Mouse (Mus musculus) hindbrain, embryonic 10.5 days (tissue): Measurements from ENCODE around the gene Rimbp2. TPM values are rescaled to one million over a fixed set of nuclear protein-coding genes. Genes with fewer than 3 reads are reported as not detected.

Source experiments
- DNase-seq: peaks from one replicate; pipeline ENCODE4 v3.0.0-alpha.2; 2017; ENCODE audit warnings: low spot score
- H3K27ac ChIP-seq: fragments of 300-500 bp; sonication (generic); 2 replicates; pipeline ENCODE4 v1.5.1; 2016; ENCODE audit warnings: mild to moderate bottlenecking, moderate library complexity
- H3K27me3 ChIP-seq: fragments of 300-500 bp; sonication (generic); 2 replicates; pipeline ENCODE4 v1.6.1; 2016; ENCODE audit warnings: mild to moderate bottlenecking; ENCODE audit not compliant: poor library complexity, insufficient read depth, severe bottlenecking
- H3K36me3 ChIP-seq: fragments of 300-500 bp; sonication (generic); 2 replicates; pipeline ENCODE4 v1.6.1; 2016; ENCODE audit warnings: mild to moderate bottlenecking, moderate library complexity
- H3K4me1 ChIP-seq: fragments of 300-500 bp; sonication (generic); replicated peaks from 2 replicates; pipeline ENCODE4 v1.6.1; 2016; ENCODE audit warnings: mild to moderate bottlenecking
- H3K4me3 ChIP-seq: fragments of 300-500 bp; sonication (generic); 2 replicates; pipeline ENCODE4 v1.5.1; 2016; ENCODE audit warnings: mild to moderate bottlenecking, moderate library complexity
- H3K9me3 ChIP-seq: fragments of 300-500 bp; sonication (generic); 2 replicates; pipeline ENCODE4 v1.6.1; 2016; ENCODE audit warnings: mild to moderate bottlenecking, moderate library complexity
- WGBS: fragments of 180-500 bp; shearing (Covaris S2); methylation state at CpG from one replicate; pipeline ENCODE4 v1.1.7; 2016; 5-methylcytosine and 5-hydroxymethylcytosine counted together
- polyA plus RNA-seq: library from polyadenylated mRNA; unstranded; fragments of >200 nt; fragmentation: Nextera tagmentation; extraction: Ambion mirVana; gene quantifications from 2 replicates; pipeline ENCODE4 v1.2.1, GENCODE M21; 2016

Gene Rimbp2
- polyA plus RNA-seq, 1 experiment from 2014 or later = 1.3 TPM

DNA sequence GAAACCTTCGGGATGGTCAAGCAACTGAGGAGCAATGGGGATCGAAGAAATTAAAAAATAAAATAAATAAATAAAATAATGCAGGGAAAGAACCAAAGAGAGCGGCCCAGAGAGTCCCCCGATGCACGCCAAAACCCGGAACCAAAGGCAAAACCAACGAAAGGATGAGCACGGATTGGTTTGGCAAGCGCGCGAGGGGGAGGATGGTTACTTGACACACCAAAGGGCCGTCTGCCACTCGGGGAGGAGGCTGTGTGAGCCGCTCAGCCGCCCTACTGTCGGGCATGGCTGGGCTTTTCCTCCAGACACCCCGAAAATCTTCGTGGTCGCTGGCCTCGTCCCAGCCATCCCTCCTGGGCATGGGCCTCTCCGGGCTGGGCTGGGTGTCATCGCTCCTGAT lies 171.7 kb downstream of the Rimbp2 start:
- Histone ChIP-seq H3K4me1 (peaks cover 18% of the 10 kb centered on the region), H3K36me3 (no peaks in the 10 kb centered on the region), H3K4me3 (no peak overlapping the region), H3K27ac (no peak overlapping the region), H3K9me3 (no peaks in the 10 kb centered on the region), H3K27me3 (no peaks in the 10 kb centered on the region)
- 67% methylated on average over 22 of the region's 22 CpGs for WGBS
- DNase-seq = no peak

DNA sequence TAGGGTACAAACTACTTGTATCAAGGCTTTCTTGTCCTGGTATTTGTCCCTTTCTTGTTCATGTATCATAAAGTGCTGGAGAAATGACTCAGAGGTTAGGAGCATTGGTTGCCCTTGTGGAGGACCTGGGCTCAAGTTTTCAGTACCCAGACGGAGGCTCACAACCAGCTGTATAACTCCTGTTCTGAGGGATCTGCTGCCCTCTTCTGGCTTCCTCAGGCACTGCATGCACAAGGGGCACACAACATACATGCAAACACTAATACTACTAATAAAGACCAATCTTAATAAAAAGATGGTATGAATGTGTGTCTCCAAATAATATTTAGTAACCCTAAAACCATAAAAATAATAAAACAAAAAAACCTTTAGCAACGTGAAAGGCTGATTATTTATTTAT lies 176.9 kb downstream of the Rimbp2 start:
- WGBS = 64% methylated on average over 2 of the region's 2 CpGs

DNA sequence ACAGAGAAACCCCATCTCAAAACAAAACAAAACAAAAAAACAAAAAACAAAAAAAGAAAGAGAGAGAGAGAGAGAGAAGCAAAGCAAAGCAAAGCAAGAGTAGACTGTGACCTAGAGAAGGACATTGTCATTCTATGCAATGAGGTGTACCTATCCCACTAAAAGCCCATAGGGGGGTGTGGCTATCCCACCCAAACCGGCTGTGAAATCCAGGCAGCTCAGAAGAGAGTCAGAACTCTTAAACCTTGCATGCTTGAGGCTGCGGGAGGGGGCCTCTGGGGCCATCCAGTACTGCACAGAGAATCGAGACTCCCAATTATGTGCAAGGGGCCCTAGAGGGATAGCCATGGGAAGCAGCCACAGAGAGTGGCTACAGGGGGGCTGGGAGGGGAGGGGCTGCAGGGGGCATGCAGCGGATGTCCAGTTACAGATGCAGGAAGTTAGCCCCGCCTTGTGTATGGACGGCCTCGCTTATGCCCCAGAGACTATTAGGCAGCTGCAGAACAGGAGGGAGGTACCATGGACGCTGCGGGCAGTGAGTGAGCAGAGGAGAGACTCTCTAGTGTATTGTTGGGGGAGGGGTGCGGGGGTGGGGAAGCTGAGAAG lies 184.2 kb downstream of the Rimbp2 start:
- H3K36me3 ChIP-seq = no peaks in the 10 kb centered on the region
- peaks cover 16% of the 10 kb centered on the region for H3K4me1 ChIP-seq
- DNase-seq = peak; percentile 48
- no peaks in the 10 kb centered on the region for H3K27me3 ChIP-seq
- H3K9me3 ChIP-seq = no peaks in the 10 kb centered on the region
- WGBS = 14% methylated on average over 10 of the region's 10 CpGs
- H3K4me3 ChIP-seq = peak overlapping the region; percentile 35
- peak overlapping the region; percentile 63 for H3K27ac ChIP-seq

More for the DNA sequence above, 176.9 kb downstream of the Rimbp2 start:
- H3K27ac ChIP-seq = no peak overlapping the region
- no peak for DNase-seq
- no peak overlapping the region for H3K4me3 ChIP-seq
- no peaks in the 10 kb centered on the region for H3K4me1 ChIP-seq
- no peaks in the 10 kb centered on the region for H3K9me3 ChIP-seq
- H3K36me3 ChIP-seq = no peaks in the 10 kb centered on the region
- H3K27me3 ChIP-seq = no peaks in the 10 kb centered on the region

DNA sequence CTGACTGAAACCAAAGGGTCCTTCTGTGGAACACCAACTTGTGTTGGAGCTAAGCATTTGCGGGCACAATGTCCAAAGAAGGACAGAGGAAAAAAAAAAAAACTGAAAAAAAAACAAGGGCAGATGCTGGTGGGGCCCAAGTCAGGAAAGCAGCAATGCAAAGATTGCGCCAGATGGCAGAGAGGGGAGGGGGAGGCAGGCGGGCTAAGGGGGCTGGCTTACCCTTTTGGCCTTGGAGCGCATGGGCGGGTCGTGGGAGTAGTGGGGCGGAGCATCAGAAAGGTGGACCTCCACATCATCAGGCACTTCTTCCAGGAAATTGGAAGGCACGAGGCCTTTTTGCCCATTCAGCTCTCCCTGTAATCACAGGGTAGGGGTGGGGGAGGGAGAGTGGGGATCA lies 192.2 kb downstream of the Rimbp2 start:
- H3K27me3 ChIP-seq = no peaks in the 10 kb centered on the region
- no peaks in the 10 kb centered on the region for H3K36me3 ChIP-seq
- 0 out of 2 replicates have a peak overlapping the region, but pooled peaks have one; percentile 68 for H3K27ac ChIP-seq
- H3K4me3 ChIP-seq = no peak overlapping the region
- 46% methylated on average over 8 of the region's 8 CpGs for WGBS
- no peaks in the 10 kb centered on the region for H3K9me3 ChIP-seq
- DNase-seq = peak; percentile 41
- H3K4me1 ChIP-seq = peaks cover 13% of the 10 kb centered on the region

DNA sequence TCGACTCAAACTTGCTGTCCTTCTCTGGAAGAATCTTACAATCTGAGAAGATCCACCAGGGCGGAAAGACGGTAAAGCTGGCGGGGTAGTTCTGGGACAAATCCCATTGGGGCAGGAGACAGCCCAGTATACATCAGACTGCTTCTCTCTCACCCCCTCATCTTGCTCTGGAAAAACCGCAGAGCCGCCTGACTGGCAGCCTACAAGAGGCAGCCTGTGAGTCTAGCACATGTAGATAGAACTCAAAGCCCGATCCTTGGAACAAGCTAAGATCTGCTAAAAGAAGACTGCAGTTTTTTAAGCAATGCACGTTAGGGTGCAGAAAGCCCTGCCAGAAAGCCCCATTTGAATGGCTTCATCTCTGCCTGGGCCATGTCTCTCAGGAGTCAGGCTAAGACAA lies 207.0 kb downstream of the Rimbp2 start:
- no peak overlapping the region for H3K4me3 ChIP-seq
- peaks cover 5% of the 10 kb centered on the region; the same call in 1 of the 2 replicates for H3K27me3 ChIP-seq
- 86% methylated on average over 8 of the region's 8 CpGs for WGBS
- DNase-seq = no peak
- H3K4me1 ChIP-seq = peaks cover 9% of the 10 kb centered on the region
- no peak overlapping the region for H3K27ac ChIP-seq
- H3K36me3 ChIP-seq = no peaks in the 10 kb centered on the region
- H3K9me3 ChIP-seq = no peaks in the 10 kb centered on the region

DNA sequence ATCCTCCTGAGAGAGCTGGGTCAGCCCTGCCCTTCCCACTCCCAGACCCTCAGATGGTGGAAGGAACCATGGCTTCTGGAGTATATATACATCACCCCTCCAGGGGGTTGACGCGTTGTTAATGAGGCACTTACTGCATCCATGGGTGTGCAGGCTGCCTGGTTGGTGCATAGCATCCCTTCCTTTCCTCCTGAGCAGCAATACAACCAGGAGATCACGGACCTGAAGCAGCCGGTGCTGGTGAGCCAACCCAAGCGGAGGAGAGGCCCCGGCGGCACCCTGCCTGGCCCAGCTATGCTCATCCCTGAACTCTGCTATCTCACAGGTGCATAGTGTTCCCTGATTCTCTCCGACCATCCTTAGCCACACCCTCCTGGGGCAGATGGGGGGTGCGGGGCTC lies 208.1 kb downstream of the Rimbp2 start:
- H3K27ac ChIP-seq = no peak overlapping the region
- 79% methylated on average over 9 of the region's 9 CpGs for WGBS
- peaks cover 14% of the 10 kb centered on the region for H3K27me3 ChIP-seq
- no peaks in the 10 kb centered on the region for H3K36me3 ChIP-seq
- H3K9me3 ChIP-seq = no peaks in the 10 kb centered on the region
- peaks cover 9% of the 10 kb centered on the region for H3K4me1 ChIP-seq
- no peak for DNase-seq
- H3K4me3 ChIP-seq = no peak overlapping the region

DNA sequence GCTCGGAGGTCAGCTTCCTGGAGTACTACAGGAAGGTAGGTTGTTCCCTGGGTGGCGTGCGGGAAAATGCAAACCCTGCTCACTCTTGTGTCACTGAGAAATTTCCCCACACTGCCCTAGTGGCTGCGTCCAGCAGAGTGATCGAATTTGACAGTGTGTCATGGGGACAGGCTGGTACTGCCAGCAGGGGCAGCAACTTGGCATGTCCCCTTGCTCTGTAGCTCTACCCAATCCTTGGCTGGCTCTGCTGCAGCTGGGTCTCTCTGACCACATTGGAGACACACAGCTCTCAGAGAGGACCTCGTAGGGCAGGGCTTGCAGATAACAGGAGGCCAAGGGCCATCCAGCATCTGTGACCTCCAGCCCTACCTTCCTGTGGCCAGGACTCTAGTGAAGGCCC lies 208.9 kb downstream of the Rimbp2 start:
- Histone ChIP-seq H3K4me1 (peaks cover 17% of the 10 kb centered on the region), H3K27ac (no peak overlapping the region), H3K36me3 (no peaks in the 10 kb centered on the region), H3K4me3 (no peak overlapping the region), H3K27me3 (peaks cover 15% of the 10 kb centered on the region), H3K9me3 (no peaks in the 10 kb centered on the region)
- DNase-seq = no peak
- 86% methylated on average over 6 of the region's 6 CpGs for WGBS

DNA sequence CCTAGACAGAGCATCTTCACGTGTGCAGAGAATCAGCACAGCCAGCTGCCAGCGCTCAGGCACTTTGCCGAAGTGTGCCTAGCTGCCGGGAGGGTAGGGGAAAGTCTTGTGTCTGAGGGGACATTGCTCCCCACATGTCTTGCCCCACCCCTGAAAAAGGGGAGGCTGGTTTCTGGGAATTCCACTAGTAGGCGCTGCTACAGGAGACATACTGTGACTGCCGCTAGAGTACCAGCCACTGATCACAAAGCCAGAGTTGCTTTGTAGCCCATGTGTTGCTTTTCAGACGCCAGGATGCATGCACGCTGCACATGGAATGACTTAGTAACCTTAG lies 213.5 kb downstream of the Rimbp2 start:
- H3K9me3 ChIP-seq = no peaks in the 10 kb centered on the region
- H3K4me3 ChIP-seq = peak overlapping the region; percentile 36
- peaks cover 36% of the 10 kb centered on the region for H3K27me3 ChIP-seq
- no peak for DNase-seq
- H3K36me3 ChIP-seq = no peaks in the 10 kb centered on the region
- H3K4me1 ChIP-seq = peaks cover 15% of the 10 kb centered on the region
- no peak overlapping the region for H3K27ac ChIP-seq
- 31% methylated on average over 8 of the region's 8 CpGs for WGBS

DNA sequence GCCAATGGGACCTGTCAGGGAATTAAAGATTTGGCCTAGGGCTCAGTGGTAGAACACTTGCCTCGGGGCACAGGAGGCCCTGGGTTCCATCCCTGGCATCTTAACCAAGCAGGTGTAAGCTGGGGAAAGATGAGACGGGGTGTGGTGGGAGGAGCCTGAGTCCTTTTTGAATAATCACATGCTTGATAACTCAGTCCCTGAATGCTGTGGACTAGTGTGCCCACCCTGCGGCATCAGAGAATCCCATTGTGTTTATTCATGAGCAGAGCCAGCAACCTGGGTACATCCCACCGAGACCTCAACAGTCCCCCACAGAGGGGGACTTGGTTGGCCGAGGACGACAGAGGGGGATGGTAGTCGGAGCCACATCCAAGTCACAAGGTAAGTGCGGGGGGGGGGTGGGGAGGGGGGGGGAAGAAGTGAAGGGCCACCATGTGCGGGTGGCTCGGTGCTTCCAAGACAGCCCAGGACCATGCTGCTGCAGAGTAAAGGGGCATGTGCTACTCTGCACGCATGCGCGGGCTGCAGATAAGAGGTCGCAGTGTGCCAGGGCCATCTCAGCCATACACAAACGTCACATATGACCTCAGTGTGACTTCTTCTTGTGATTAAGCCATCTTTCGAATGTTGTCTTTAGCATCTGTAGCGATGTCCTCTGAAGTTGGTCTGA lies 214.0 kb downstream of the Rimbp2 start:
- Histone ChIP-seq H3K36me3 (no peaks in the 10 kb centered on the region), H3K9me3 (no peaks in the 10 kb centered on the region), H3K27me3 (peaks cover 36% of the 10 kb centered on the region), H3K4me1 (peaks cover 15% of the 10 kb centered on the region), H3K27ac (no peak overlapping the region), H3K4me3 (peak overlapping the region; percentile 36)
- 27% methylated on average over 16 of the region's 17 CpGs for WGBS
- peak; percentile 22 for DNase-seq

DNA sequence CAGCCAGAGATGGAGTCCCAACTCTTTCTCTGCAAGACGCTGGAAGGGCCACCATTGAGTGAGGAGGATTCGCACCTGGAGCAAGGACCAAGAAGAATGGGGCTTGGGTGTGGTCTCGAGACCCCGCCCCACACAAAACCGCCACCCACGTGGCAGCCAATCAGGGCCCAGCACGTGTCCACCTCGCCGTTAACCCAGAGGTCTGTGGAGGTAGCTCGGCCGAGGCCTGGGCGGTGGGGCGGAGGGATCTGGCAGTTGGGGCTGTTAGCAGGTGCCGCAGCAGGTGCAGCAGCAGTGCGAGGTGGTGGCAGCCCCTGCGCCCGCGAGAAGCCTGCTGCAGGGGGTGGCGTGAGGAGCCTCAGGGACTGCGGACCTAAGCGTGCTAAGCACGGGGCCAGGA lies 217.4 kb downstream of the Rimbp2 start:
- Histone ChIP-seq H3K27me3 (peaks cover 28% of the 10 kb centered on the region), H3K9me3 (no peaks in the 10 kb centered on the region), H3K4me1 (peaks cover 15% of the 10 kb centered on the region), H3K36me3 (no peaks in the 10 kb centered on the region), H3K4me3 (no peak overlapping the region), H3K27ac (no peak overlapping the region)
- WGBS = 80% methylated on average over 22 of the region's 22 CpGs
- no peak for DNase-seq

DNA sequence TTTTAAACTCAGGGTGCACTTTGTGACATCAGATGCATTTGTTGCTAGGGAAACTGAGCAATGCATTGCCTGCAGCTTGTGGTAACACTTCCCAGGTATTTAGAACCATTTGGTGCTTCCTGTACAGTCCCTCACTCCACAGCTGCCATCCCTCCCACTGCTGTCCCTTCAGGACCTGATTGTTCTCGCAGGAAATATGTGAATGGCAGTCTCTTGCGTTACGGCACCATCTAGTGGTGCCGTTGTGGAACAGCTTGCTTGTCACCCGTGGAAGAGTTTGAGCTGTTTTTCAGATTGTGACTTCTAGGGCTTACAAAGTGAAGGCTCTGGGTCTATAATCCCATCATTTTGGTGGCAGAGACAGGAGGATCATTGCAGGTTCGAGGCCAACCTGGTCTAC lies 219.3 kb downstream of the Rimbp2 start:
- peaks cover 16% of the 10 kb centered on the region for H3K27me3 ChIP-seq
- WGBS = 3% methylated on average over 6 of the region's 6 CpGs
- H3K36me3 ChIP-seq = no peaks in the 10 kb centered on the region
- peaks cover 5% of the 10 kb centered on the region for H3K4me1 ChIP-seq
- no peaks in the 10 kb centered on the region for H3K9me3 ChIP-seq
- peak; percentile 60 for DNase-seq
- no peak overlapping the region for H3K27ac ChIP-seq
- no peak overlapping the region for H3K4me3 ChIP-seq

DNA sequence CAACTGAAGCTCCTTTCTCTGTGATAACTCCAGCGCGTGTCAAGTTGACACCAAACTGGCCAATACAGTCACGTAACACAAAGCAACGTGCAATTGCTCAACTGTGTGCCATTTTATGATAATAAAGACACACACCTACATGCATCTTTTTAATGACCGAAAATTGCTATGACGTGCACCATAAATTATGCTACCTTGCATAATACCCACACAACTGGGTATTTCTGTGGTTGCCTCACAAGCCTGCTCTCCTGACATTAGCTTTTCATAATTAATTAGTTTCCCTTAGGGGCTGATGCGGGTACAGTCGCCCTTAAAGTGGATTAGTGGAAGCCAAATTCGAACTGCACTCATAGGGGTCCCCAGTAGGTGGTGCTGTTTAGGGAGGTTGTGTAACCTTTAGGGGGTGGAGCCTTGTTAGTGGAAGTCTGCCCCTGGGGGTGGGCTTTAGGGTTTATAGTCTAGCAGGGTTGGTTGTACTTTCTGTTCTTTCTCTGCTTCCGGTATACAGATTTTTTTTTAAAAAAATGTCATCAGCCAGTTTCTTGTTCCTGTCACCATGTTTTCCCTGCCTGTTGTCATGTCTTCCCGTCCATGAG lies 220.8 kb downstream of the Rimbp2 start:
- no peak for DNase-seq
- H3K27me3 ChIP-seq = peaks cover 3% of the 10 kb centered on the region; the same call in 1 of the 2 replicates
- 74% methylated on average over 11 of the region's 11 CpGs for WGBS

DNA sequence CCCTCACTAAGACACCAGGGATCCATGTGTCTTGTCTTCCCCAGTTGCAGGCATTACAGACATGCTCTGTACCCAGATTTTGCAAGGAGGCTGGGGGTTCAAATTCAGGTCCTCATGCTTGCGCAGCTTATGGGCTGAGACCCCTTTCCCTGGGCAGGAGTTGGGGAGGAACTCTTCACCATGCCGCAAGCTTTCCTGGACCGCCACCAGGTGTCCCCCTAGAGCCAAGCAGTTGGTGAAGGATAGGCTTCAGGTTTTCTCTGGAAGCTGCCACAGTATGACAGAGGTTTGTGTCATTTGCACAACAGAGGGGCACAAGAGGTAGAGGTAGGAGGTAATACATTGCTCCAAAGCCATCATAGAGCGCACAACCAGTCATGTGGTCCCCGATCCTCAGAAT lies 222.7 kb downstream of the Rimbp2 start:
- peak; percentile 67 for DNase-seq
- 44% methylated on average over 5 of the region's 5 CpGs for WGBS

More for the DNA sequence above, 220.8 kb downstream of the Rimbp2 start:
- no peak overlapping the region for H3K27ac ChIP-seq
- no peak overlapping the region for H3K4me3 ChIP-seq
- H3K4me1 ChIP-seq = 0 out of 2 replicates have a peak, but pooled peaks cover 3% of the 10 kb centered on the region
- H3K9me3 ChIP-seq = no peaks in the 10 kb centered on the region
- H3K36me3 ChIP-seq = no peaks in the 10 kb centered on the region

More for the DNA sequence above, 222.7 kb downstream of the Rimbp2 start:
- Histone ChIP-seq H3K4me3 (no peak overlapping the region), H3K4me1 (0 out of 2 replicates have a peak, but pooled peaks cover 3% of the 10 kb centered on the region), H3K36me3 (no peaks in the 10 kb centered on the region), H3K27ac (no peak overlapping the region), H3K27me3 (no peaks in the 10 kb centered on the region), H3K9me3 (no peaks in the 10 kb centered on the region)
